Mouse (Mus musculus) ES-E14 (cell line): ENCODE data around the gene Fam205c. TPM values are rescaled to one million over a fixed set of nuclear protein-coding genes. Genes with fewer than 3 reads are reported as not detected.

Experiments used
- DNase-seq: peaks from one replicate; pipeline ENCODE4 v3.0.0-alpha.2; 2013; ENCODE audit warnings: low read depth, low spot score
- H3K27ac ChIP-seq: 2 replicates; pipeline ENCODE4 v1.5.1; 2012; ENCODE audit warnings: low read depth, mild to moderate bottlenecking, low read length, moderate library complexity, mixed read lengths; ENCODE audit not compliant: poor library complexity, insufficient read depth, severe bottlenecking
- H3K36me3 ChIP-seq: 2 replicates; pipeline ENCODE4 v1.6.1; 2012; ENCODE audit warnings: mild to moderate bottlenecking, low read length, moderate library complexity, mixed read lengths; ENCODE audit not compliant: control insufficient read depth, poor library complexity, insufficient read depth, severe bottlenecking
- H3K4me1 ChIP-seq, 2 experiments: fragments of 150-350 bp in 1 of 2; sonication (generic) in 1 of 2; 2 replicates each; pipeline ENCODE4 v1.6.1; 2012; ENCODE audit warnings: low read length in 2 of 2, mild to moderate bottlenecking in 1 of 2, mixed read lengths in 1 of 2; ENCODE audit not compliant: control insufficient read depth in 2 of 2, insufficient read depth in 2 of 2, poor library complexity in 1 of 2
- H3K4me3 ChIP-seq, 2 experiments: fragments of 150-350 bp in 1 of 2; sonication (generic) in 1 of 2; 2 replicates each; pipeline ENCODE4 v1.5.1; 2012; ENCODE audit warnings: low read length in 2 of 2, low read depth in 1 of 2, mild to moderate bottlenecking in 1 of 2, mixed read lengths in 1 of 2; ENCODE audit not compliant: insufficient read depth in 1 of 2, poor library complexity in 1 of 2, severe bottlenecking in 1 of 2
- H3K9ac ChIP-seq: 2 replicates; pipeline ENCODE4 v1.6.1; 2012; ENCODE audit warnings: low read depth, mild to moderate bottlenecking, low read length, mixed read lengths; ENCODE audit not compliant: poor library complexity, insufficient read depth, severe bottlenecking
- H3K9me3 ChIP-seq: fragments of 150-350 bp; sonication (generic); 2 replicates; pipeline ENCODE4 v1.6.1; 2012; ENCODE audit warnings: low read depth, mild to moderate bottlenecking, low read length; ENCODE audit not compliant: control insufficient read depth, insufficient read depth
- CHD2 ChIP-seq: IDR thresholded peaks from 2 replicates; pipeline ENCODE4 v1.6.1; 2014; ENCODE audit warnings: mild to moderate bottlenecking, low read depth, low read length, inconsistent platforms
- HCFC1 ChIP-seq: IDR thresholded peaks from 2 replicates; pipeline ENCODE4 v1.6.1; 2012; ENCODE audit warnings: low read length, inconsistent platforms, borderline replicate concordance; ENCODE audit not compliant: insufficient read depth
- MAFK ChIP-seq: IDR thresholded peaks from 2 replicates; pipeline ENCODE4 v1.6.1; 2014; ENCODE audit warnings: mild to moderate bottlenecking, low read depth, low read length, inconsistent platforms; ENCODE audit not compliant: insufficient read depth
- ZC3H11A ChIP-seq: IDR thresholded peaks from 2 replicates; pipeline ENCODE4 v1.6.1; 2012; ENCODE audit warnings: low read depth, mild to moderate bottlenecking, inconsistent platforms, low read length, borderline replicate concordance
- ZNF384 ChIP-seq: IDR thresholded peaks from 2 replicates; pipeline ENCODE4 v1.6.1; 2012; ENCODE audit warnings: low read depth, low read length, inconsistent platforms
- in situ Hi-C, 2 experiments: fragments of 600-800 bp; cut with MboI; formaldehyde crosslinking; loops; one replicate each; pipeline ENCODE4 v1.15.1; 2025; ENCODE audit warnings: low sequenced_read_pairs in 2 of 2, inconsistent platforms in 1 of 2; ENCODE audit not compliant: unreplicated experiment in 2 of 2
- total RNA-seq: library from RNA; depleted of rRNA; stranded (reverse); fragments of 300-350 nt; gene quantifications from 2 replicates; pipeline ENCODE4 v1.2.3, GENCODE M21; 2012; rRNA removed

Gene Fam205c
- not detected in 2 replicates for total RNA-seq

GRCm38 (mm10) chr4:42874134-42874533, at the start of gene Fam205c:
Fam205c (minus strand) TSS chr4:42874234.
- no peak within 1 kb of the TSS for H3K4me3 ChIP-seq
- H3K9ac ChIP-seq, result no peak within 1 kb of the TSS
- H3K4me1 ChIP-seq, result peaks cover 0 to 2% of the 10 kb centered on the region in 2 experiments; a peak in 1 of 4 replicates
- TF ChIP-seq MAFK, result no peak
- no peak for TF ChIP-seq CHD2
- no peak for TF ChIP-seq ZC3H11A
- no peak for TF ChIP-seq ZNF384
- no peak for TF ChIP-seq HCFC1
- DNase-seq, result no peak
- H3K36me3 ChIP-seq, result no peaks in the 10 kb centered on the region
- no peak within 1 kb of the TSS for H3K27ac ChIP-seq
- H3K9me3 ChIP-seq, result no peaks in the 10 kb centered on the region
- in situ Hi-C loops, result no loop called here

- TF ChIP-seq MAFK (no peak), ZNF384 (no peak), CHD2 (no peak), HCFC1 (no peak), ZC3H11A (no peak)
- Histone ChIP-seq H3K36me3 (no peaks in the 10 kb centered on the region), H3K9ac (no peak overlapping the region), H3K9me3 (no peaks in the 10 kb centered on the region), H3K27ac (no peak overlapping the region), H3K4me1 (no peaks in the 10 kb centered on the region), H3K4me3 (no peak overlapping the region)
- in situ Hi-C loops, result no loop called here
- no peak for DNase-seq
These were observed 48.4 kb upstream of the Fam205c start for GRCm38 (mm10) chr4:42922461-42922860.

- no peak for DNase-seq
- H3K9me3 ChIP-seq, result no peaks in the 10 kb centered on the region
- in situ Hi-C loops, result no loop called here
- H3K9ac ChIP-seq, result no peak overlapping the region
- H3K36me3 ChIP-seq, result no peaks in the 10 kb centered on the region
- H3K4me1 ChIP-seq, result no peaks in the 10 kb centered on the region
- TF ChIP-seq ZC3H11A (no peak), HCFC1 (no peak), ZNF384 (no peak), MAFK (no peak), CHD2 (no peak)
- H3K4me3 ChIP-seq, result no peak overlapping the region
- H3K27ac ChIP-seq, result no peak overlapping the region
These were observed 48.0 kb upstream of the Fam205c start for GRCm38 (mm10) chr4:42922056-42922455.

- no peak for TF ChIP-seq CHD2
- no peak for TF ChIP-seq HCFC1
- no peak for TF ChIP-seq MAFK
- TF ChIP-seq ZC3H11A, result no peak
- no peak for TF ChIP-seq ZNF384
- in situ Hi-C loops, result no loop called here
- Histone ChIP-seq H3K36me3 (no peaks in the 10 kb centered on the region), H3K9me3 (no peaks in the 10 kb centered on the region), H3K27ac (no peak overlapping the region), H3K4me3 (no peak overlapping the region), H3K4me1 (no peaks in the 10 kb centered on the region), H3K9ac (no peak overlapping the region)
- no peak for DNase-seq
These were observed 47.5 kb upstream of the Fam205c start for GRCm38 (mm10) chr4:42921536-42921935.

GRCm38 (mm10) chr4:42920726-42921125, 46.7 kb upstream of the Fam205c start:
- no peaks in the 10 kb centered on the region for H3K9me3 ChIP-seq
- no peak overlapping the region for H3K9ac ChIP-seq
- no peak overlapping the region for H3K27ac ChIP-seq
- in situ Hi-C loops, result no loop called here
- H3K4me3 ChIP-seq, result no peak overlapping the region
- no peaks in the 10 kb centered on the region for H3K4me1 ChIP-seq
- no peak for TF ChIP-seq CHD2
- no peak for TF ChIP-seq HCFC1
- TF ChIP-seq MAFK, result no peak
- TF ChIP-seq ZC3H11A, result no peak
- TF ChIP-seq ZNF384, result no peak
- DNase-seq, result no peak
- no peaks in the 10 kb centered on the region for H3K36me3 ChIP-seq
